Mouse (Mus musculus): Measurements from ENCODE around the gene Mfap5.

- TF ChIP-seq POLR2A (IDR thresholded peaks at IDR 0.05; ENCODE audit: extremely low read depth, insufficient read depth, low read length), result no peak
- TF ChIP-seq CTCF (IDR thresholded peaks at IDR 0.05; ENCODE audit: low read depth, low read length), result no peak
Observed at GRCm38 (mm10) chr6:122527596-122527995, 22.0 kb downstream of the Mfap5 start.

Data from liver, adult 2 months (tissue).